Mouse (Mus musculus) lung, embryonic 14.5 days (tissue): ENCODE measurements around the gene Rnd3. TPM values are rescaled to one million over a fixed set of nuclear protein-coding genes. Genes with fewer than 3 reads are reported as not detected.

ENCODE experiments used
- ATAC-seq: fragments of 200-750 bp; cut with Nextera tagmentation; 2 replicates; pipeline ENCODE4 v1.8.0; 2017; ENCODE audit warnings: mild to moderate bottlenecking, moderate TSS enrichment, moderate library complexity; ENCODE audit not compliant: insufficient read depth
- DNase-seq: peaks from one replicate; pipeline ENCODE4 v3.0.0-alpha.2; 2015
- H3K27ac ChIP-seq: fragments of 300-500 bp; sonication (generic); 2 replicates; pipeline ENCODE4 v1.5.1; 2014; ENCODE audit warnings: low read depth, mild to moderate bottlenecking, moderate library complexity
- H3K27me3 ChIP-seq: fragments of 300-500 bp; sonication (generic); 2 replicates; pipeline ENCODE4 v1.6.1; 2014; ENCODE audit warnings: low read length, control low read depth; ENCODE audit not compliant: insufficient read depth
- H3K36me3 ChIP-seq: fragments of 300-500 bp; sonication (generic); 2 replicates; pipeline ENCODE4 v1.6.1; 2014; ENCODE audit warnings: control low read depth; ENCODE audit not compliant: insufficient read depth
- H3K4me1 ChIP-seq: fragments of 300-500 bp; sonication (generic); 2 replicates; pipeline ENCODE4 v1.6.1; 2014; ENCODE audit warnings: antibody characterized with exemption, control low read depth; ENCODE audit not compliant: insufficient read depth
- H3K4me2 ChIP-seq: fragments of 300-500 bp; sonication (generic); 2 replicates; pipeline ENCODE4 v1.6.1; 2014; ENCODE audit warnings: mild to moderate bottlenecking
- H3K4me3 ChIP-seq: fragments of 300-500 bp; sonication (generic); 2 replicates; pipeline ENCODE4 v1.5.1; 2014; ENCODE audit warnings: low read depth, low read length
- H3K9ac ChIP-seq: fragments of 300-500 bp; sonication (generic); 2 replicates; pipeline ENCODE4 v1.6.1; 2014
- H3K9me3 ChIP-seq: fragments of 300-500 bp; sonication (generic); 2 replicates; pipeline ENCODE4 v1.6.1; 2016; ENCODE audit warnings: low read depth, low read length, control low read depth
- CTCF ChIP-seq: IDR thresholded peaks from 2 replicates; pipeline ENCODE4 v1.5.1; 2016; ENCODE audit warnings: antibody characterized with exemption, low read depth
- WGBS: fragments of 180-500 bp; shearing (Covaris S2); extraction: QIAGEN DNeasy Blood & Tissue Kit; methylation state at CpG from one replicate; pipeline ENCODE4 v1.1.7; 2014; 5-methylcytosine and 5-hydroxymethylcytosine counted together
- polyA plus RNA-seq: library from polyadenylated mRNA; unstranded; fragments of >200 nt; fragmentation: Nextera tagmentation; extraction: Ambion mirVana; gene quantifications from 2 replicates; pipeline ENCODE4 v1.2.1, GENCODE M21; 2014

Rnd3 gene
- polyA plus RNA-seq, 1 experiment from 2014 or later = 69.4 TPM

DNA sequence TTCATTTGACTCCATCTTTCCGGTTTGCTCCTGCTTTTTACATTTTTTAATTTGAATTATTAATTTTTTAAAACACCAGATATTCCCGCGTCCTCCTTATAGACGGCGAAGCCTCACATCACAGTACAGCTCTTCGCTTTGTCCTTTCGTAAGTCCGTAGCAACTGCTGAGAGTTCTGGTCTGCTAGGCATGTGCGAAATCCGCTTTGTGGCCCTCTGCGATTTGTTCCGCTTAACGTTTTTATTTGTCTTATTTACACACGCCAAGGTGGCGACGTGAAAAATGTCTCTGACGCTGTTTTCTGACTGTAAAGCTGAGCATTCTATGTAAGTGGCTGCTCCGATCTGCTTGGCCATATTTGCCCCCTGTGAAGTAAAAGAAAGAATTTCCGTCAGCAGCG lies 16.7 kb downstream of the Rnd3 start:
- H3K4me2 ChIP-seq = no peak overlapping the region
- 94% methylated on average over 20 of the region's 20 CpGs for WGBS
- H3K9me3 ChIP-seq = no peaks in the 10 kb centered on the region
- H3K9ac ChIP-seq = no peak overlapping the region
- ATAC-seq = no peak
- no peaks in the 10 kb centered on the region for H3K4me1 ChIP-seq
- DNase-seq = no peak
- peaks cover 77% of the 10 kb centered on the region for H3K36me3 ChIP-seq
- no peak for TF ChIP-seq CTCF
- no peak overlapping the region for H3K4me3 ChIP-seq
- H3K27me3 ChIP-seq = no peaks in the 10 kb centered on the region
- H3K27ac ChIP-seq = no peak overlapping the region

DNA sequence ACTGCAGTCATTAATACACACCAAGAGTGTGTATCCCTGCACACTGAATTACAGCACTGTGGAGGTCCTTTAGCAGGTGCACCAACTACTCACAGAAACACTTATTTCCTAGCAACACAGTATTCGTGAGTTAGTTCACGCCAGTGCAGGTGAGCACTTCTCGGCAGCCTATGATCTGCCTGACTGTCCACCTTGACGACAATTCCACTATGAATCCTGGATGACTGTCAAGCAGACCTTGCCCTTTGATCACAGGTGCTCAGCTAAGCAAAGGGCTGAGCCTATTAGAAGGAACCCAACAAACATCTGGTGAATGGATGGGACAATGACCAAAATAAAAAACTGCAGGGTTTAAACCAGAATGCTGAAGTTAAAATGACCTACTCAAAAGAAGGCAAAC lies 20.8 kb downstream of the Rnd3 start:
- Histone ChIP-seq H3K9ac (no peak overlapping the region), H3K9me3 (no peaks in the 10 kb centered on the region), H3K4me2 (no peak overlapping the region), H3K27me3 (no peaks in the 10 kb centered on the region), H3K27ac (no peak overlapping the region), H3K4me3 (no peak overlapping the region), H3K4me1 (no peaks in the 10 kb centered on the region), H3K36me3 (peaks cover 39% of the 10 kb centered on the region)
- no peak for ATAC-seq
- DNase-seq = no peak
- no peak for TF ChIP-seq CTCF
- 75% methylated on average over 4 of the region's 4 CpGs for WGBS

DNA sequence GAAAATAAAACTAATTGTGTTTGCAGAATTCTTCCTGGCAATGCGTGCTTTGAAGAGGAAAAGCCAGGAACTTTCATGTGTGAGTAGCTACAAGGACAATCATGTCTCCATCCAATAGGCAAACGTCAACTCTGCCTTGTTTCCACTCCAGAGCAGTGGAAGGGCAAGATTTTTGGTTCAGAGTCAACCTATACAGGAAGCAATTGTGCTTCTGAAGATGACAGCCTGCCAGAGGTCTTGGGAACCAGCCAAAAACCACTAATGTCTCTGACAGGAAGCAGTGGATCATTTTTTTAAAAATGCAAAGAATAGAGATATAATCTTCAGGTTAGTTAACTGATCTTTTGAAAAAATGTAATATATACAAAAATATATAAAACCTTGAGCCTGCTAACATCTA lies 38.6 kb downstream of the Rnd3 start:
- no peak overlapping the region for H3K9ac ChIP-seq
- ATAC-seq (no peak), DNase-seq (peak; percentile 83)
- H3K4me3 ChIP-seq = no peak overlapping the region
- no peaks in the 10 kb centered on the region for H3K4me1 ChIP-seq
- H3K27me3 ChIP-seq = no peaks in the 10 kb centered on the region
- H3K9me3 ChIP-seq = no peaks in the 10 kb centered on the region
- H3K36me3 ChIP-seq = no peaks in the 10 kb centered on the region
- TF ChIP-seq CTCF = no peak
- no peak overlapping the region for H3K27ac ChIP-seq
- WGBS = 13% methylated on average over 2 of the region's 2 CpGs
- no peak overlapping the region for H3K4me2 ChIP-seq

DNA sequence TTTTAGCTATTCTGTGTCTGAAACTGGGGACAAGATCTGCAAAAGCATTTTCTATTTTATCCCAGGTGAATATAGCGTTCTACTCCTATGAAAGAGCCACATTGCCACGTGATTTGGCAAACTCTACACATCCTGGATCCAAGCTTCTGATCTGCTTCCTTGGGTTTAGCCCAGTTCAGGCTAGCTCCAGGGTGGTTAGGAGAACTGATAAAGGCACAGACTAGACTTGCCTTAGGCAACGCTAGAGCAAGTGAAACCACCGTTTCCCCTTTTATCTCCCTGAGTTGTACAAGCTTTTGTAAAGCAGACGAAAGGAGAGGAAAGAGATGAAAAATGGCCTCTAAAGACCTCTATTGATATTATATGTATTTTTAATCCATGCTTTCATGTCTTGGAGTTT lies 40.3 kb downstream of the Rnd3 start:
- DNase-seq (no peak), ATAC-seq (no peak)
- H3K36me3 ChIP-seq = no peaks in the 10 kb centered on the region
- no peaks in the 10 kb centered on the region for H3K9me3 ChIP-seq
- H3K27ac ChIP-seq = no peak overlapping the region
- H3K4me3 ChIP-seq = no peak overlapping the region
- no peak overlapping the region for H3K9ac ChIP-seq
- no peaks in the 10 kb centered on the region for H3K27me3 ChIP-seq
- H3K4me2 ChIP-seq = no peak overlapping the region
- WGBS = 54% methylated on average over 5 of the region's 5 CpGs
- TF ChIP-seq CTCF = no peak
- no peaks in the 10 kb centered on the region for H3K4me1 ChIP-seq

DNA sequence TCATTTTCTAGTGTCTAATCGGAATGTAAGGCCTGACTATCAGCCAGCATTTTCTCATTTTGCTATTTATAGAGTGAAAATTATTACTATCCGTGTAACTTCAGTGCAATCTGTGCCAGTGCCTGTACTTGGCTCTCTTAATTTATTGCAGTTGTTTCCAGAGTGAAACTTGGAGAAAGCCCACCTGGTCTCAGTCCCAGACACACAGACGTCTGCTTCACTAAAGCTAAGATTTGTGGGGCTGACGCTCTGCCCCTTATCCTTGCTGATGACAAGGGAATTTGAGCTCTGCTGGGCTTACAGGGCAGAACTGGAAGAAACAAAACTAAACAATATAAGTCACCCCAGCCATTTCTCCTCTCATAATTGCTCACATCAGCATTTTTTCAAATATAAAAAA lies 47.7 kb downstream of the Rnd3 start:
- Histone ChIP-seq H3K4me2 (no peak overlapping the region), H3K36me3 (no peaks in the 10 kb centered on the region), H3K4me1 (no peaks in the 10 kb centered on the region), H3K4me3 (no peak overlapping the region), H3K27me3 (no peaks in the 10 kb centered on the region), H3K9ac (no peak overlapping the region), H3K9me3 (no peaks in the 10 kb centered on the region), H3K27ac (no peak overlapping the region)
- ATAC-seq (peak; percentile 87), DNase-seq (peak; percentile 82)
- no peak for TF ChIP-seq CTCF
- 23% methylated on average over 4 of the region's 4 CpGs for WGBS

DNA sequence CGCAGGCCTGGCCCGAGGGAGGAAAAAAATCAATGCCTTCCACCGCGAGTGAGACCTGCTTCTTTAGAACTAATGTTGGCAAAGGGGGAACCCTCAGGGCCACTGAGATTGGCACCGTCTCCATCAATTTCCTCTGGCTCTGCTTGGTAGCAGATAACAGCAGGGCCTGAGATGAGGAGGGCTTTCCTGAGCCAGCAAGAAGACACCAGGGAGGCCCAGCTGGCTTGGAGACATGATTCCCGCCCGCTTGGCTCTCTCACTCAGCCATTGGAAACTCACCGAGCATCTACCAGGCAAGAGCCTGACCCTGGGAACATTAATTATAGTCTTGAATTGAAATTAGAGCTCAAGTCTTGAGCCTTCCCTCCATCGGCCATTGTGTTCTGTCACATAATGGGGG lies 48.9 kb downstream of the Rnd3 start:
- ATAC-seq = no peak

DNA sequence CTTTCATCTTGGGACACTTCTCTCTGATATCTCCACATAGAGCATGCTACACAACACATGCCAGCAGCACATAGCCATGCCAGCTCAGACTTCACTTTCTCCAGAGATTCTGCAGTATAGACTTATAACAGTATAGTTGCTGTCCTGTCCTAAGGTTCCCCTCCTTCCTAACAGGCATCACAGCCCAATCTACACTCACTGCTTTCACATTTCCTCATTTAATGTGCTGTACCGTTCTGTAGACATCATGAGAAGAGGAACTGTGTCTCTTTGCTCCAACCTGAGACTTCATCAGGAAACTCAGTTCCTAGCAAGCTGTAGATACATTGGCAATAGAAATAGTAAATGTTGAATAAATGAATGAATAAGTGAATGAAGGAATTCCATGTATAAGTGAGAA lies 49.7 kb downstream of the Rnd3 start:
- no peak for TF ChIP-seq CTCF
- Histone ChIP-seq H3K4me3 (no peak overlapping the region), H3K9me3 (no peaks in the 10 kb centered on the region), H3K4me2 (no peak overlapping the region), H3K4me1 (no peaks in the 10 kb centered on the region), H3K9ac (no peak overlapping the region), H3K27me3 (no peaks in the 10 kb centered on the region), H3K27ac (no peak overlapping the region), H3K36me3 (no peaks in the 10 kb centered on the region)
- no peak for DNase-seq
- WGBS = 72% methylated on average over 1 of the region's 1 CpGs
- ATAC-seq = no peak

More for the DNA sequence above, 48.9 kb downstream of the Rnd3 start:
- H3K36me3 ChIP-seq = no peaks in the 10 kb centered on the region
- 0 out of 2 replicates have a peak overlapping the region, but pooled peaks have one; percentile 3 for H3K27ac ChIP-seq
- H3K4me1 ChIP-seq = no peaks in the 10 kb centered on the region
- no peak overlapping the region for H3K4me2 ChIP-seq
- H3K4me3 ChIP-seq = no peak overlapping the region
- 62% methylated on average over 9 of the region's 9 CpGs for WGBS
- H3K27me3 ChIP-seq = no peaks in the 10 kb centered on the region
- H3K9ac ChIP-seq = no peak overlapping the region
- H3K9me3 ChIP-seq = no peaks in the 10 kb centered on the region
- no peak for DNase-seq
- TF ChIP-seq CTCF = no peak

DNA sequence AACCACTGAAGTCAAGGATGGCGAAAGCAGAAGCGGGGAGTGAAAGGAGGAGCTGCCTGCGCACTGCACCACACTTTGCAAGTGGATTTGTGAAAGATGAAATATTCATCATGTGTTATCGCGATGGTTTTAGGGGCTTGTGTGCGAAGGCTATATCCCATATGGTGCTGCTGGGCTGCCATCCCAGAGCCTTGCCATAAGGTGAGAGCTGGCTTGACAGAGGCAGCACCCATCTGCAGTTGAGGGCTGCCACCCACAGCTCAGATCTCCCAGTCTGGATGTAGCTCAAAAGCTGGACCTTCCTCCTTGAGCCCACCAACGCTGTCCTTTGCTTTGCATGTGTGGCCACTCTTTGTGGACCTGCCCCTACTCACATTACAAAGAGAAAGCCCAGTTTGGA lies 58.2 kb downstream of the Rnd3 start:
- Histone ChIP-seq H3K27me3 (no peaks in the 10 kb centered on the region), H3K4me1 (peaks cover 12% of the 10 kb centered on the region), H3K36me3 (no peaks in the 10 kb centered on the region), H3K9ac (no peak overlapping the region), H3K4me3 (no peak overlapping the region), H3K27ac (no peak overlapping the region), H3K9me3 (no peaks in the 10 kb centered on the region), H3K4me2 (no peak overlapping the region)
- TF ChIP-seq CTCF = 0 out of 2 replicates have a peak, but pooled peaks have one; percentile 9
- DNase-seq (peak; percentile 79), ATAC-seq (peak; percentile 94)
- 38% methylated on average over 7 of the region's 7 CpGs for WGBS
